Mouse (Mus musculus) C2C12 (cell line): ENCODE results near the gene Mkrn2os.

ENCODE experiments used
- CTCF ChIP-seq: IDR thresholded peaks from one replicate; pipeline ENCODE4 v1.5.1; 2011; ENCODE audit not compliant: control insufficient read depth, insufficient read depth, insufficient read length
- FOSL1 ChIP-seq: IDR thresholded peaks from one replicate; pipeline ENCODE4 v1.8.0; 2011; ENCODE audit warnings: mild to moderate bottlenecking, low read length; ENCODE audit not compliant: poor library complexity, insufficient read depth, severe bottlenecking
- MAX ChIP-seq: IDR thresholded peaks from one replicate; pipeline ENCODE4 v1.6.1; 2011; ENCODE audit warnings: mild to moderate bottlenecking, control low read depth

- TF ChIP-seq FOSL1 (no peak), CTCF (no peak), MAX (no peak)
These were observed 8.8 kb downstream of the Mkrn2os start for GRCm38 (mm10) chr6:115583430-115584125.
